Mouse (Mus musculus): ENCODE data around the gene Ddi2. TPM values are rescaled to one million over a fixed set of nuclear protein-coding genes. Genes with fewer than 3 reads are reported as not detected.

The Ddi2 gene
- total RNA-seq, 1 experiment from 2014 or later = 34.8 TPM

DNA sequence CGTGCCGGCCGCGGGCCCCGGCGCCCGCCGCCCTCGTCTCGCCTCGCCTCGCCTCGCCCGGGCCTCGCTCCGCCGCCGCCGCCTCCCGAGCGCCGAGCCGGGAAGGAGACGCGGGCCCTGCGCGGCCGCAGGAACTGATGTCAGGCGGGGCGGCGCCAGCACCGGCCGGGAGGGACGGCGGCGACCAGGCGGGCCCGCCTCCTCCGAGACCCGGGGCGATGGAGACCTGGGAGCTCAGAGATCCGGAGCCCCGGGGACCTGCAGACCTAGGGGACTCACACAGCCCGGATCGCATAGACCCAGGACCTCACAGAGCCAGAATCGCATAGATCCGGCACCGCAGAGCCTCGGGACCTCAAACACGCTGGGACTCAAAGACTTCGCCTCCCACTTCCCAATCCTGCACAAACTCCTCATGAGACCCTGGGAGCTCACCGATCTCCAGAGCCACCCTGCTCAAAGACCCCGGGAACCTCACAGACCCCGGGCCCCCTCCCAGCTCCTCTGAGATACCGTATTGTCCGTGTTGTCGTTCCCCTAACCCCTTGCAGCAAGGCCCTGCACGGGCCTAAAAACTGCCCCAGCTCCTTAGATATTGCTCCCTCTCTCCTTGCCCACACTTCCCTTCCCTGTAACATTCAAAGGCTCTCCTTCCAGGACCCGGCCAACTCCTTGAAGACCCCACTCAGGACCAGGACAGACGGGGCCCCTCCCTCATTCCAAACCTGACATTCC, 59.0 kb downstream of the Ddi2 start:
- peak; percentile 50 for ATAC-seq (replicated peaks; ENCODE audit: insufficient number of reproducible peaks, low FRiP score, low TSS enrichment, poor library complexity, severe bottlenecking)

DNA sequence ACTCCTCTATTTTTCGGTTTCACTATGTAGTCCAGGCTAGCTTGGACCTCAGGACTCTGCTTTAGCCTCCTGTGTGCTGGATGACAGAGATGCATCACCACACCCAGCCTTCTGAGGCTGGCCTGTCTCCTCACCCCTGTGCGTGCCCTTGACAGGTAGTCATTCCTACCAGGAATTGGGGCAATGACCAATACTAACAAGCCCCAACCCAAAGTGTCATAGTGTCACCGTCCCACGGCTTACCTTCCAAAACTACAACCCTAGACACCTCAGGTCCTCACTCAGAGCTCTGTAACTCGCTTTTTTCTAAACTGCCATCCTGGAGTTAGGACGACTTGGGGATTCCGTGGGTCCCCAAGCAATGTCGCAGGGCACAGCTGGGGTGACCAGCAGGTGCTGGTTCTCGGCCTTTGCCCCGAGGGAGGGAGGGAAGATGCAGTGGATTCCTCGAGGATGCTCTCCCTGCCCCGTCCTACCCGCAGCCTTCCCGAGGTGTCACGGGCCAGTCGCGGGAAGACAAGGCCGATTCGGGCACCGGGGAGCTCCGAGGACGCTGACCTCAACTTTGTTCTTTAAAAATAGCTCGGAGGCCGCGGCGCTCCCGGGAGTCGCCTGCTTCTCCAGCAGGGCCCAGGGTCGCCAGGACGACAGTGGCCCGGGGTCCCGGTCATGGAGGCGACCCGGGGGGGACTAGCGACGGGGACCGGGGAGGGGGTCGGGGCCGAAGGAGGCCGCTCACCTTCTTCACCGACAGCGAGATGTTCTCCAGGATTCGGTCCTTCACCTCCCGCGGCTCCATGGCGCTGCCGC, 59.9 kb downstream of the Ddi2 start:
- ATAC-seq (replicated peaks; ENCODE audit: insufficient number of reproducible peaks, low FRiP score, low TSS enrichment, poor library complexity, severe bottlenecking) = 0 out of 2 replicates have a peak, but pooled peaks have one; percentile 11

GRCm38 (mm10) chr4:141660884-141661283, 62.3 kb downstream of the Ddi2 start:
- ATAC-seq (replicated peaks; ENCODE audit: insufficient number of reproducible peaks, low FRiP score, low TSS enrichment, poor library complexity, severe bottlenecking) = no peak

GRCm38 (mm10) chr4:141659739-141660138, 63.5 kb downstream of the Ddi2 start:
- no peak for ATAC-seq (replicated peaks; ENCODE audit: insufficient number of reproducible peaks, low FRiP score, low TSS enrichment, poor library complexity, severe bottlenecking)

GRCm38 (mm10) chr4:141658846-141659484, 64.3 kb downstream of the Ddi2 start:
- no peak for ATAC-seq (replicated peaks; ENCODE audit: insufficient number of reproducible peaks, low FRiP score, low TSS enrichment, poor library complexity, severe bottlenecking)

DNA sequence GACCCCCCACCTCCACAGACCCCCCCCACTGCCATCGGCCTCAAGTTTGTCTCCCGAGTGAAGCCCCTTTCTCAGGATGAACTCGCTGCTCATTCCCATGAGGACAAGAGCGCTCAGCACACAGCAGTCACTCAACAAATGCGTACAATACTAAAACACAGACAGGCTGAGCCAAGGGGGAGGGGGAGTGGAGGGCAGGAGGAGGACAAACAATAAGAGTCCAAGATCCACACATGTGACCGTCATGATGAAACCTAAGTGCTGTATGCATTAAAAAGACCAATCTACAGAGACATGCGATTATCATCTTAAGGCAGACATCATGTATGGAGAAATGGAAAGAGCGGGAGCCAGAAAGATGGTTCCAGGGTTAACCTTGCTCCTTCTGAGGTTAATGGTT, 66.3 kb downstream of the Ddi2 start:
- no peak for ATAC-seq (replicated peaks; ENCODE audit: insufficient number of reproducible peaks, low FRiP score, low TSS enrichment, poor library complexity, severe bottlenecking)

DNA sequence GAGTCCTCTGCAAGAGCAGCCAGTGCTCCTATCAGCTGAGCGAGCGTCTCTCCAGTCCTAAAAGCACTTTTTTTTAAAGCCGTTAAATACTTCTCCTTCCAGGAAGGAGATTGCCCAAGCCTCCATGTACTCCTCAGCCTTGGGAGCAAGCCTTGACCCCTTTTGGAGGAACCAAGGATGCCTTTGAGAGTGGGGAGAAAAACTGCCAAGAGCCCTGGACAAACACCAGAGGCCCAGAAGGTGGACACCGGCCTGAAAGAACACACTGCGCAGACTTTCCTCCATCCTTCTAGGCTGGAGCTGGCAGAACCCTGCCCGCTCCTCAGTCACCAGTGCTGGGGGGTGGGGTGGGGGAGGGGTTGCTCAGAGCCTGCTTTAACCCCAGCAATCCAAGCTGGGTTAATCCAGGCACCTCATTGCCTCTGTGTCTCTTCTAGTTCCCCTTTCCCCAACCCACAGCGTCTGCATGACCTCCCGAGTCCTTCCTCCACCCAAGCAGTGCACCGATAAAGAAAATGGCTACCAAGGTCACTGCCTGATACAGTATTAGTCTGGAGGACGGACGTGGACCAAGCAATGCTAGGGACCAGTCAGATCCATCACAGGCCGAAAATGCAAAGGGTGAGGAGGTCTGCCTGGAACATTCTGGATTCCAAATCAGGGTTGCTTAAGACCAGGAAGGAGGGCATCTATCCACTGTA, 67.2 kb downstream of the Ddi2 start:
- ATAC-seq (replicated peaks; ENCODE audit: insufficient number of reproducible peaks, low FRiP score, low TSS enrichment, poor library complexity, severe bottlenecking) = peak; percentile 84

DNA sequence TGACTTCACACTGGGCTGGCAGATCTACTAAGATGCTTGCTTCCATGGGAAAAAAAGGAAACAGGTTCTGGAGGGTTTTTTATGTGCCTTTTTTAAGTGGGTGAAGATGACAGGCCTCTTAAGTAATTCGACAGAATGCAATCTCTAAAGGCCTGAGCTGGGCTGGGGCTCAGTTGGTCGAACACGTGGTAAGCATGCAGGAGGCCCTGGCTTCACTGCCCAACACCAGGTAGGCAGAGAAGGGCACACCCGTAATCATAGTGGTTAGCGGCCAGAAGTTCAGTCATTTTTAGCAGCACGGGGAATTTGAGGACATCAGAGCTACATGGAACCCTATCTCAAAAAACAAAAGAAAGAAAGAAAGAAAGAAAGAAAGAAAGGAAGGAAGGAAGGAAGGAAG, 68.7 kb downstream of the Ddi2 start:
- no peak for ATAC-seq (replicated peaks; ENCODE audit: insufficient number of reproducible peaks, low FRiP score, low TSS enrichment, poor library complexity, severe bottlenecking)

GRCm38 (mm10) chr4:141653813-141654212, 69.4 kb downstream of the Ddi2 start:
- ATAC-seq (replicated peaks; ENCODE audit: insufficient number of reproducible peaks, low FRiP score, low TSS enrichment, poor library complexity, severe bottlenecking) = no peak

GRCm38 (mm10) chr4:141653044-141653443, 70.2 kb downstream of the Ddi2 start:
- no peak for ATAC-seq (replicated peaks; ENCODE audit: insufficient number of reproducible peaks, low FRiP score, low TSS enrichment, poor library complexity, severe bottlenecking)

GRCm38 (mm10) chr4:141651944-141652343, 71.3 kb downstream of the Ddi2 start:
- ATAC-seq (replicated peaks; ENCODE audit: insufficient number of reproducible peaks, low FRiP score, low TSS enrichment, poor library complexity, severe bottlenecking) = no peak

DNA sequence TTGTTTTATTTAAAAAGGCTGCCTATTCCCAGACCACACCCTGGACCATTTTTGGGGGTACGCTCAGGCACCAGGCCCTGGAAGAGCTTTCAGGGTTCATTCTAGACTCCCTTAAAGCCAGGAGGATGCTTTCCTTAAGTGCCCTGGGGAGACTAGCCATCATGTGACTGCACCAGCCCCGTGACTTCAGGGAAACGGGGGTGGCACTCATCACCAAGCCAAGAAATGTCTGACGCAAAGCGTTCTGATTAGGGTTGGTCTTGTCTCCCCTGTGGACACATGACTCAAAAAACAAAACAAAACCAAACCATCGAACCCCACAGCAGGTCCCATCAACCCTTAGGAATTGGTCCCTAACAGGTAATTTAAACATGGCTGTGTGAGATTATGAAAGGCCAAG, 71.9 kb downstream of the Ddi2 start:
- no peak for ATAC-seq (replicated peaks; ENCODE audit: insufficient number of reproducible peaks, low FRiP score, low TSS enrichment, poor library complexity, severe bottlenecking)

- ATAC-seq (replicated peaks; ENCODE audit: insufficient number of reproducible peaks, low FRiP score, low TSS enrichment, poor library complexity, severe bottlenecking) = no peak
Measured at GRCm38 (mm10) chr4:141649244-141649643, 74.0 kb downstream of the Ddi2 start.

DNA sequence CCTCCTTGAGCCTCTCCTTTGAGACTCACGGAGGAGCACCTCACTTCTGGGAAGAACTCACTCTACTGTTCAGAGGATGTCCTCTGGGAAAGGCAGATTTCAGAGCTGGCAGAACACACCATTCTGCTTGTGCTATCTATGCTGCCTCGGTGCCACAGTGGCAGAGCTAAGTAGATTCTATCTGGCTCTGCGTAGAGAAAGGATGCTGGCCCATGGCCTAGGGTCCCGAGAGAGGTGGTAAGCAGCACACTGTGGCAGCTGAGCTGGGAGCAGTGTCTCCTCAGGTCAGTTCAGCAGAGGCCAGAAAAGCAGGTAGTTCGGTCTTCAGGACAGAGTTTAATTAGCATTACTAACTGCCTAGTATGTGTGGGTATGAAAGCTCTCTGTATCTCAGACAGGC, 75.0 kb downstream of the Ddi2 start:
- no peak for ATAC-seq (replicated peaks; ENCODE audit: insufficient number of reproducible peaks, low FRiP score, low TSS enrichment, poor library complexity, severe bottlenecking)

GRCm38 (mm10) chr4:141647187-141647586, 76.0 kb downstream of the Ddi2 start:
- no peak for ATAC-seq (replicated peaks; ENCODE audit: insufficient number of reproducible peaks, low FRiP score, low TSS enrichment, poor library complexity, severe bottlenecking)

DNA sequence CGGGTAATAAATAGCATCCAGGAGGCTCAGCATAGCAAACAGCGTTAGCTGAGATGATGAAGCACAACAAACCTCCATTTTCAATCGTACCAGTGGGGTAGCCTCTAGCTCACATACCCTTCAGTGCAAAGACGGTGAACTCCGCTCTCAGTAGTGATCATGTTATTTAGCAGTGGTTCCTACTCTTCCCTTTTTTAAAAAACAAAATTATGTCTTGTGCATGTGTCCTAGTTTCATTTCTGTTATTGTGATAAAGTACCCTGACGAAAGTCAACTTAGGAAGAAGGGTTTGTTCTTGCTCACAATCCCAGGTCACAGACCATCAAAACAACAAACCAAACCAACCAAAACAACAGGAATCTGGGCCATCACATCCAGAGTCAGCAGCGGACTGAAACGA, 77.2 kb downstream of the Ddi2 start:
- ATAC-seq (replicated peaks; ENCODE audit: insufficient number of reproducible peaks, low FRiP score, low TSS enrichment, poor library complexity, severe bottlenecking) = 0 out of 2 replicates have a peak, but pooled peaks have one; percentile 19

DNA sequence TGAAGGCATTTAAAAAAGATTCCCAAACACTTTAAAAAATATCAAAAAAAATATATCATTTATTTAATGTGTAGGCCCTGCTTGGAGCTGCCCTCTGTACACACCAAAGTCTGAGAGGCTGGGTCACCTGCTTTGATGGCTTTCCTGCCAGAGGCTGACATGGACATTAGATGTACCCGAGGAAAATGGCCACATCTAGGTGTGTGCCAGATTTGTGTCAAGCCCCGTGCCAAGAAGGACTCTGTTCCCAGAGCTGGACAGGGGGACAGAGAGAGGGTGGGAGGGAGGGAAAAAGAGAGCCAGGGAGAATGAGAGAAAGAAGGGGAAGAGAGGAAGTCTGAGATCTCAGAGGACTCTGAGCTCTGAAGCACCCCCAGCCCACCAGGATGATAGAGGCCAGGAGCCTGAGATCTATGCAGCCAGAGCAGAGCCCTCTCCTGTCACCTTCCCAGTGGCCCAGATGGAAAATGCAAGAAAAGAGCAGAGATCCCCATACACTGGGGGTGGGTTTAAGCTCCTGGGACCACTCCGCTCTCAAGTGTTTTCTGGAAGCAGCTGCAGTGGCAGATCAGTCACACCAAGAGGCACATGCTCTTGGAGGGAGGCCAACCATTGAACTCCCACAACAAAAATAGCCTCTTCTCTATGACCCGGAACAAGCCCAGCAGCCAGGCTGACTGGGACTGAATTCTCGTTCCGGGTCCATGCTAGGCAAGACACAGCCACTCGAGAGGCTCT, 79.9 kb downstream of the Ddi2 start:
- no peak for ATAC-seq (replicated peaks; ENCODE audit: insufficient number of reproducible peaks, low FRiP score, low TSS enrichment, poor library complexity, severe bottlenecking)

All from monocyte, adult 5-6 weeks (primary cell).